Mouse (Mus musculus) liver, adult 2 months (tissue): ENCODE data around the gene Il21r.
A peak's percentile ranks its signal among the peaks of the same experiment; 100 is the strongest.

Experiments used
- CTCF ChIP-seq: fragments of 200-500 bp; IDR thresholded peaks from 2 replicates; pipeline ENCODE4 v1.5.1; 2011; ENCODE audit warnings: low read depth, low read length, control low read depth
- POLR2A ChIP-seq: fragments of 200-500 bp; IDR thresholded peaks from 2 replicates; pipeline ENCODE4 v1.6.1; 2011; ENCODE audit warnings: low read length, control low read depth; ENCODE audit not compliant: insufficient read depth; ENCODE audit errors: extremely low read depth

GRCm38 (mm10) chr7:125572737-125573136, 30.5 kb upstream of the Il21r start:
- TF ChIP-seq POLR2A (no peak), CTCF (0 out of 2 replicates have a peak, but pooled peaks have one; percentile 11)
